Mouse (Mus musculus) layer of hippocampus, adult 18-20 months (tissue): ENCODE results near the gene Fbxl7. TPM values are rescaled to one million over a fixed set of nuclear protein-coding genes. Genes with fewer than 3 reads are reported as not detected.
A peak's percentile ranks its signal among the peaks of the same experiment; 100 is the strongest.
"Not testable (repeated sequence)": the region's sequence is repeated elsewhere in the genome, so short reads cannot be mapped to it uniquely, and the experiment has no call there.

Experiments
- DNase-seq, 2 experiments: peaks; one replicate each; pipeline ENCODE4 v3.0.0; 2022; ENCODE audit warnings: low spot score in 2 of 2
- total RNA-seq, 2 experiments: library from RNA; stranded (reverse); gene quantifications; 2 replicates each; pipeline ENCODE4 v1.2.3; 2021

Fbxl7 gene
- total RNA-seq, 2 experiments from 2014 or later: 7.1 to 8.5 TPM

GRCm38 (mm10) chr15:26812856-26813255 lies 82.5 kb downstream of the Fbxl7 start:
- no peak for DNase-seq

GRCm38 (mm10) chr15:26809569-26809968 lies 85.8 kb downstream of the Fbxl7 start:
- no peak for DNase-seq

- no peak for DNase-seq
Measured at GRCm38 (mm10) chr15:26804046-26804445, 91.3 kb downstream of the Fbxl7 start.

- DNase-seq: no peak
Measured at GRCm38 (mm10) chr15:26799457-26800021, 95.8 kb downstream of the Fbxl7 start.

- DNase-seq: no peak
Measured at GRCm38 (mm10) chr15:26795937-26796336, 99.4 kb downstream of the Fbxl7 start.

GRCm38 (mm10) chr15:26795518-26795917 lies 99.9 kb downstream of the Fbxl7 start:
- peak; percentile 66 to 73 for DNase-seq

GRCm38 (mm10) chr15:26787148-26787547 lies 108.2 kb downstream of the Fbxl7 start:
- DNase-seq: no peak

- DNase-seq: no peak
Measured at GRCm38 (mm10) chr15:26780557-26780956, 114.8 kb downstream of the Fbxl7 start.

- no peak for DNase-seq
Measured at GRCm38 (mm10) chr15:26779129-26779528, 116.3 kb downstream of the Fbxl7 start.

GRCm38 (mm10) chr15:26775720-26776119 lies 119.7 kb downstream of the Fbxl7 start:
- DNase-seq: no peak

- DNase-seq: no peak
Measured at GRCm38 (mm10) chr15:26774895-26775294, 120.5 kb downstream of the Fbxl7 start.

- DNase-seq: no peak
Measured at GRCm38 (mm10) chr15:26761651-26762050, 133.7 kb downstream of the Fbxl7 start.

GRCm38 (mm10) chr15:26748484-26748883 lies 146.9 kb downstream of the Fbxl7 start:
- DNase-seq: no peak

GRCm38 (mm10) chr15:26732366-26732765 lies 163.0 kb downstream of the Fbxl7 start:
- no peak for DNase-seq

GRCm38 (mm10) chr15:26730760-26731159 lies 164.6 kb downstream of the Fbxl7 start:
- DNase-seq: peak; percentile 71 to 89

GRCm38 (mm10) chr15:26729341-26729740 lies 166.0 kb downstream of the Fbxl7 start:
- DNase-seq: not testable (repeated sequence)

- DNase-seq: no peak
Measured at GRCm38 (mm10) chr15:26718390-26719036, 176.9 kb downstream of the Fbxl7 start.

- no peak for DNase-seq
Measured at GRCm38 (mm10) chr15:26717952-26718351, 177.4 kb downstream of the Fbxl7 start.

- DNase-seq: no peak
Measured at GRCm38 (mm10) chr15:26716181-26716580, 179.2 kb downstream of the Fbxl7 start.

GRCm38 (mm10) chr15:26715635-26716034 lies 179.7 kb downstream of the Fbxl7 start:
- no peak for DNase-seq

GRCm38 (mm10) chr15:26712271-26712670 lies 183.1 kb downstream of the Fbxl7 start:
- DNase-seq: no peak

GRCm38 (mm10) chr15:26704966-26705365 lies 190.4 kb downstream of the Fbxl7 start:
- DNase-seq: no peak
